Mouse (Mus musculus): Measurements from ENCODE around the gene Hoxc8.

The Hoxc8 gene
- long read RNA-seq, experiment 1, transcript Hoxc8-201 (2 exons, 1,868 nt), result major isoform, 12 of 13 reads
- long read RNA-seq, experiment 1, partial matches to known transcripts, result 0 of 13 reads
- long read RNA-seq, experiment 1, other reads (novel, unspliced or antisense), result 1 of 13 reads
- long read RNA-seq, experiment 2, transcript Hoxc8-201 (2 exons, 1,868 nt), result major isoform, 10 of 12 reads
- long read RNA-seq, experiment 2, partial matches to known transcripts, result 0 of 12 reads
- long read RNA-seq, experiment 2, other reads (novel, unspliced or antisense), result 0 of 12 reads

DNA sequence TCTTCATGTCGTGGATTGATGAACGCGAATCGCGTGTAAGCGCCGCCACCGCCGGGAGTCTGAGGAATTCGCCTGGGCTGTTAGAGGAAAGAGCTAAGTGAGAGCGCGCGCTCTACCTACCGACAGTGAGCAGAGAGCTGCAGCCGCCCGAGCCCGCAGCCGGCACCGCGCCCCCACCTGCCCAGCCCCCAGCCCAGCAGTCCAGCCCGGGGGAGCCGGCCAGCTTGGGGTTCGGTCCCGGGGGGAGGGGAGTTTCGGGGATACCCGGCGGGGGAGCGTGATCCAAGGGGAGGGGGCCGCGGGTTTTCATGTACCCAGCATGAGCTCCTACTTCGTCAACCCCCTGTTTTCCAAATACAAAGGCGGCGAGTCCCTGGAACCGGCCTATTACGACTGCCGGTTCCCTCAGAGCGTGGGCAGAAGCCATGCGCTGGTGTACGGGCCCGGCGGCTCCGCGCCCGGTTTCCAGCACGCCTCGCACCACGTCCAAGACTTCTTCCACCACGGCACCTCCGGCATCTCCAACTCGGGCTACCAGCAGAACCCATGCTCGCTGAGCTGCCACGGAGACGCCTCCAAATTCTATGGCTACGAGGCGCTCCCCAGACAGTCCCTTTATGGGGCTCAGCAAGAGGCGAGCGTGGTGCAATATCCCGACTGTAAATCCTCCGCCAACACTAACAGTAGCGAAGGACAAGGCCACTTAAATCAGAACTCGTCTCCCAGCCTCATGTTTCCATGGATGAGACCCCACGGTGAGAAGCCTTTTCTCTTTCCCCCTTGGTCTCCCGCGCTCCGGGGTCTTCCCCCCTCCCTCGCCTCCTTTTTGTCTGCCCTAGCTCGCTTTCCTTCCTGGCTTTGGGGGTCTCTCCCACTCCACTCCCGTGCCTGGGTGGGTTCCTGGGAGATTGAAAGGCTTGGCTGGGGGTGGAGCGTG lies at the start of gene Hoxc8:
TSS of gene Hoxc8 (plus strand) at position 147 of the 937 bp plus-strand sequence.
- intact Hi-C loops (cut with DNase I), result no loop called here

DNA sequence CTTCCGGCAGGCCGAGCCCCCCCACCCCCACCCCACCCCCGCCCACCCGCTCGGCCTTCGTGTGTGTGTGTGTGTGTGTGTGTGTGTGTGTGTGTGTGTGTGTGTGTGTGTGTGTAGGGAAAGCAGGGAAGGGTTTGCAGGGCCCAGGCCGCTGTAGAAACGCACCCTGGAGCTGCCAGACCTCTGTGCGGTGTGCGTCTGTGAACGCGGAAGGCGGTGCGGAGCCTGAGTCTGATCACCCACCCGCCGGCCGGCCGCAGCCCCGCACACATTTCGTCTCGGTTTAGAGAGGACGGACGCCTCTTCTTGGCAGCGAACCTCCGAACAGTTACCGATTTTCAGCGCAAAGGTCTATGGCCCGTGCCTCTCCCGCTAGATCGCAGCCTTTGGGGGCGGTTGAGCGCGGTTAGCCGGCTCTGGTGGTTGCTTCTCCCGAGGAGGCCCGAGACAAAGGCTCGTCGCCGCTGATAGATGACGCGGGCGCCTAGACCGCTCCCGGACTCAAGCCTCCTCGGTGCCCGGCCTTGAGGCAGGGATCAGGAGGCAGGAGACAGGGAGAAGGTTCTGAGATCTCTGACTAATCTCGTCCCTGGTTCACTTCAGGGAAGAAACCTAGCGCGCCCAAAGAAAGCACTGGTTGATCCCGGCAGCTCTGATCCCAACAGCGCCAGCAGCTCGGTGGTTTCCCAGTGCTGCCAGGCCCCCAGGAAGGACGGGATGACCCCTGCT lies 47.5 kb upstream of the Hoxc8 start:
- intact Hi-C loops (cut with DNase I), result loop anchor here (10.0 kb wide), 1 partner anchor 158 kb away; no protein-coding TSS in a partner anchor

DNA sequence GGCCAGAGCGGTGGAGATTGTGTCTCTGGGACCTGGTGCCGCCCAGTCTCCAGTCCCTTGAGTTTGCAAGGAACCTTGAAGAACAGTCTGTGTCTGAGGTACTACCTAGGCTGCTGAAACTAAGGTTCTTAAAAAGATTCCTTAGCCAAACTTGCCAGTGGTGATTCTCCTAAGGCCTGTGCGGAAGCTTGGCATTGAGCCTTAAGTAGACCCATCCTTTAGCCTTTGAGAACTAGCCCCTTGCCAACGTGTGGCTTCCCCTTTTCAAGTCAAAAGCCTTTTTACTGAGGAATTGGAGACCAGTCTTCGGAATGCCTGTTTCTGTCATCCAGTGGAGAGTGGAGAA lies 47.0 kb upstream of the Hoxc8 start:
- intact Hi-C loops (cut with DNase I), result loop anchor here (10.0 kb wide), 1 partner anchor 159 kb away; no protein-coding TSS in a partner anchor

DNA sequence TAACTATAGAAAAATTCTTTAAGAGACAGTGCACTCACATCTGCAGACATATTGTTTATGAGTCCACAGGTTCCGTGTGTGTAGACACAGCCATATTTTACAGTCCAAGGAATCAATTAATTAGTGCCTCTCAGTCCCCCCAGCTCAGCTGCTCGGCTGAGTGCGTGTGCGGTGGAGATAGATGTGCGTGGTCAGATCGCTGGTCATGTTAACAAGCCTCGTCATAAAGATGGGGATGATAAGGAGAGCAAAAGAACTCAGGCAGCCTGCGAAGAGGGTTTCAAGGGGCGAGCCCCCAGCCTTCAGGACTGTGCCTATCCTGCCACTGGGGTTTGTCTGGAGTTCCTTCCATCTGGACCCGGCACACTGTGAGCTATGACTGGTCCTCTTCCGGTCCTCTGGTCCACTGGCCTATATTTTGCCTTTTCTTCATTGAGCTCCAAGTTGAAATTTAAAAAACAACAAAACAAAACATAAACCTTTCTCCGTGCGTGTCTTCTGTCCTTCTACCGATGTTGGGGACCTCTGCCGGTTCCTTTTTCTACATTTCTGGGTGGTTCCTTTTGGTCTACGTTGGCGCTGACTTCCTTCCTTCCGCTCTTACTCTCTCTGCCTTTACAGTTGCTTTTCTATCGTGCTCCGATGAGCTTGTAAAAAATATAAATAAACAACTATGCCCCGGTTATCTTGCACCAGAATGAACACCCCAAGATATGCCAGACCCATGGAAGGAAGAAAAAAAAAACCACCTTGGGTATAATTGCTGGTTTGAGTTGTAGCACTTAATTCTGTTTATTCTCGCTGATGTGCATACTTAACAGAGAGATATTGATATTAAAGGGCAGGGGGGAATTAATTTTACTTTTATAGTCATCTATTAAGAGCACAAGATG lies 45.0 kb upstream of the Hoxc8 start:
- intact Hi-C loops (cut with DNase I), result loop anchor here (10.0 kb wide), 1 partner anchor 161 kb away; no protein-coding TSS in a partner anchor

DNA sequence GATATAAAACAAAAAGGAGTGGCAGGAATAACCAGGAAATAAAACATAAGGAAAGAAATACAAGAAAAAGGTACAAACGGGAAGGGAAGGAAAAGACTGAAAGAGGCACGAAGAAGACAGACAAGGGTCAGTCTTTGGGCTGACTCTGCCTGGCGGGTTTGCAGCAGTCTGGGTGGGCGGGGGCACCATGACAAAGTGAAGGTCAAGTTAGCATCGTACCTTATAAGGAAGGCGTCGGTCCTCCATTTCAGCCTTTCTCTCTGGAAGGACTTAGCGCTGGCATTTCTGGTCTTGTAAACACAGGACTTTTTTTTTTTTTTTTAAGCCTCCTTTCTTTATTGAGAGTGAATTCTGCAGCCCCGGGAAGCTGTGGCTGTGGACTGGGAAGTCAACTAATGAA lies 43.1 kb upstream of the Hoxc8 start:
- intact Hi-C loops (cut with DNase I), result loop anchor here (10.0 kb wide), 1 partner anchor 162 kb away; no protein-coding TSS in a partner anchor

DNA sequence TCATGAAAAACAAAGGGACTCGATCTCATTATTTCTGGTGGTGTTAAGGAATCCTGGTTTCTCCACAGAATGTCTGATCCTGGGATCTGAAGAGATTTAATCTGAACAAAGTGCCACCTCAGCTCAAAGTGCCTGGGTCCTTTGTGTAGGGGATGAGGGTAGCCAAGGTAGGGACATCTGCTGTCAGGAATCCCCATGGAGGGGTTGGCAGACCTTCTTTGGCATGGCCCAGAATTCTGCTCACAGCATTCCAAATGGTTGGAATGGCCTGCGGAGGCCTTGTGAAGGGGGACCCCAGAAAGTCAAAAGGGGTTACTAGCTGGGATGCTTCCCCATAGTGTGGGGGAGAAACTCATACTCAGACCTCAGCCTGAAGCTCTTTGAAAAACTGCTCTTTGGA lies 41.6 kb upstream of the Hoxc8 start:
- intact Hi-C loops (cut with DNase I), result loop anchor here (10.0 kb wide), 1 partner anchor 164 kb away; no protein-coding TSS in a partner anchor

DNA sequence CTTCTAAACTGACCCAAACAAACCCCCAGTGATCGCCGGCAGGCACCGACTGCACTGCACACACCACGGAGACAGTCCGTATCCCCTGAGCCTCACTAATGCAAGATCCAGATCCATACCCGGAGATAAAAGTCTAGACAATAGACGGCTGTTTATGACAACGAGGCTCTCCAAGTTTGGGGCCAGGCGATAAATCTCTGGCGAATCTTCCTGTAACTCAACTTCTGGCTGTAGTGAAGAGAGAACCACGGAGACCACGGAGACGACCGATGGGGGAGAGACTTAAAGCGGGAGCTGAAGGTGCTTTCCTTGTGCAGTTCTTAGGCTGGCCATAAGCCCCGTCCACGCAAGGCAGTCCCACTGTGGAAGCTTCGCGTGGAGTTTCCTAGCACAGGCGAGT lies 40.7 kb upstream of the Hoxc8 start:
- intact Hi-C loops (cut with DNase I), result loop anchor here (10.0 kb wide), 1 partner anchor 165 kb away; no protein-coding TSS in a partner anchor

DNA sequence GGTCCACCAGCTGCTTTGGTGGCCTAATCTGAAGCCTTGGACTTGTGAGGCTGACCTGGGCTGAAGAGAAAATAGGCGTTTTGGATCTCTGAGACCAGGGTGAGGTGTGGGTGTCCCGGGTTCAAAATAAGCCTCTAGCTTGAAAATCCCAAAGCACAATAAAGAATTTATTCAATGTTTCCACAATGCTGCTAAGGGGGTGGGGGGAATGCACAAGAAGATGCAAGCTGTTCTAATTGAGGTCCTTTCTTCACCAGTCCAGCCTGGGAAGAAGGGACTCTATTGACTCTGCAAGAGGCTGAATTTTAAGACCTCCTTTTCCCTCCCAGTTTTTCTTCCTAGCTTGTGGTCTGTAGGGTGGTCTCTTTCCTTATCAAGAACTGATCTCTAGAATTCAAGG lies 39.5 kb upstream of the Hoxc8 start:
- intact Hi-C loops (cut with DNase I), result no loop called here

DNA sequence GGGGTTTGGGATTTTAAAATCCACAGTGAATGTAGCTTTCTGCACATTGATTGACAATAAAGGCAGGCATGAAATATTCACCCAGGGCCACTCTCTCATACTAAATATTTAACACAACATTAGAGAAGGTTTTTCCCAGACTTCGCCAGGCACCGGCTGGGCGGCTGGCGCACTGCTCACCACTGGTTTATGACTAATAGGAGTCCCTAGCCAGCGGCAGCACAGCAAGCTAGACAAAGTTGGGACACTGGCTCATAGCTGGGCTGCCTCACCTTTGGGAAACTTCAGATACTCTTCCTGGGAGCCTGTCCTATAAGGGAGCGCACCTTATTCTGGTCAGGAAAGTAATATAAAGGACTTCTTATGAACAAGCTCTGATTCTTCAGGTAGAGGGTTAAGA lies 36.8 kb upstream of the Hoxc8 start:
- intact Hi-C loops (cut with DNase I), result no loop called here

DNA sequence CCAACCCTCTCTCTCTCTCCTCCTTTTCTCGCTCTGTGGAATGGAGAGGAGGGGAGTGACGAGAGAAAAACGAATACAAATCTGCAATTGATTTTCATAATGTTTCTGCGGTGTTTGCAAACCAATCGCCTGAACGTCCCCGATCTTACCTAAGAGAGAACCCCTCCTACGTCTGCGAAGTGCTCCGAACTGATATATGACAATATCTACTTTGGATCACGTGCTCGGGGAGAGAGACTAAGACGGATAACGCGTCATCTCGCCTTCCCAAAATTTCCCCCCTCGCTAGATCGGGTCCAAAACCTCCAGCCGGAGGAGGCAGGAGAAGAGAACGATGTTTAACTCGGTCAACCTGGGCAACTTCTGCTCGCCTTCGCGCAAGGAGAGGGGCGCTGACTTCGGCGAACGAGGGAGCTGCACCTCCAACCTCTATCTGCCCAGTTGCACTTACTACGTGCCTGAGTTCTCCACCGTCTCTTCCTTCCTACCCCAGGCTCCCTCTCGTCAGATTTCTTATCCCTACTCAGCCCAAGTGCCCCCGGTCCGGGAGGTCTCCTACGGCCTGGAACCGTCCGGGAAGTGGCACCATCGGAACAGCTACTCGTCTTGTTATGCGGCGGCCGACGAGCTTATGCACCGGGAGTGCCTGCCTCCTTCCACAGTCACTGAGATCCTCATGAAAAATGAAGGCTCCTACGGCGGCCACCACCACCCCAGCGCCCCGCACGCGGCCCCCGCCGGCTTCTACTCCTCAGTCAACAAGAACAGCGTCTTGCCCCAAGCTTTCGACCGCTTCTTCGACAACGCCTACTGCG lies 36.0 kb upstream of the Hoxc8 start, which contains the start of gene Hoxc11:
TSS of gene Hoxc11 (plus strand) at position 236 of the 815 bp plus-strand sequence.
- intact Hi-C loops (cut with DNase I), result no loop called here

DNA sequence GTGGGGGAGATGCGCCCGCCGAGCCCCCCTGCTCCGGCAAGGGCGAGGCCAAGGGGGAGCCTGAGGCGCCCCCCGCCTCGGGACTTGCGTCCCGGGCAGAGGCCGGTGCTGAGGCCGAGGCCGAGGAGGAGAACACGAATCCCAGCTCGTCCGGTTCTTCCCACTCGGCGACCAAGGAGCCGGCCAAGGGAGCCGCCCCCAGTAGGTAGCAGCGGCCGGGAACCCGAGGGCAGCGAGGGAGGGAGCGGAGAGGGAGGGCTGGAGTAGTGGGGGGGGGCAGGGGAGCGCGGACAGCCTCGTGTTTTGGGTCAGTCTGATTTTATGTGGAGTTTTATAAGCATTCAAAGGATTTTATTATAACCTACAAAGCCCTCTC lies 35.4 kb upstream of the Hoxc8 start:
- intact Hi-C loops (cut with DNase I), result no loop called here

DNA sequence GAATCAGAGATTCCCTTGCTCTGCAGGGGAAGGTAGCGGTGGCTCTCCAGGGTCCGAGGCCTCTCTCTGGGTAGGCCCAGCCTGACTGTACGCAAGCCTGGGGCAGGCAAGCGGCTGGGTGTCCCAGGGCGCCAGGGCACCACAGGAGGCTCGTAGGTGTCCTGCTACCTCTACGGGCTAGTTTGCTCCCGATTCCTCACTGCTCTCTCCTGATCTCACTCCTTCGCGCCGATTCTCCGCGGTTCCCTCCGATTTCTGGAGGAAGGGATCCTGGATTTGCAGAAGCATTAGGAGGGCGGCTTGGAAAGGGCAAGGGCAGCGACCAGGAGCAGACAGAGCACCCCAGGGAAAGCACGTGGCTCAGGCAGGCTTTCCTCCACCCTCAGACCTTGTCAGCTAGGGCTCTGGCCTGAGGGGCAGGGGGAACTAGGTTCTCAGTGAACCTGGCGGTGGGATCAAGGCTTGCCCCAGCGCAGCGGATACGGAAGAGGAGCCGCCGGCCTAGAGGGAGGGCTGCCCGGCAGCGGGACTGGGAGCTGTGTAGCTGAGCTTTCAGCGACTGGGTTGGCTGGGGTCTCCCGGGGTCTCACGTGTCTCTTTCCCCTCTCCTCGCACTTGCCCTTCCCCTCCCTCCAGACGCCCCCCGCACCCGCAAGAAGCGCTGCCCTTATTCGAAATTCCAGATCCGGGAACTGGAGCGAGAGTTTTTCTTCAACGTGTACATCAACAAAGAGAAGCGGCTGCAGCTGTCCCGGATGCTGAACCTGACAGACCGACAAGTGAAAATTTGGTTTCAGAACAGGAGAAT lies 34.4 kb upstream of the Hoxc8 start:
- intact Hi-C loops (cut with DNase I), result no loop called here

DNA sequence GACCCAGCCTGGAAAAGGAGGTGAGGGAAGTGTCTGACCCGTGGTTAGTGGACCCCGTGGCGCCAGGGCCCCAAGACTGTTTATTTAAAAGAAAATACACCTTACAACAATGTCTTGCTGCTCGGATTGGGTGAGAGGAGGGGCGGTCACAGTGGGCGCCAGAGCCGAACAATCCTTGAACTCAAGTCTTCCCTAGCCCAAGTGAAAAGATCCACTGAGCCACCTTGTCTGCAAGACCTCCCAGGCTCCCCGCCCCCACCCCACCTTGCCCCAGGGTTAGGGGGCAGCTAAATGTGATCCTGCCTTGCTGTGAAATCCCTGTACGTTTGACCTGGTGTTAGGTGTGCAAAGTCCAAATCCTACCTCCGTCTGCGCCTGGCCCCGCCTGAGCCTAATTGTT lies 33.5 kb upstream of the Hoxc8 start:
- intact Hi-C loops (cut with DNase I), result no loop called here

DNA sequence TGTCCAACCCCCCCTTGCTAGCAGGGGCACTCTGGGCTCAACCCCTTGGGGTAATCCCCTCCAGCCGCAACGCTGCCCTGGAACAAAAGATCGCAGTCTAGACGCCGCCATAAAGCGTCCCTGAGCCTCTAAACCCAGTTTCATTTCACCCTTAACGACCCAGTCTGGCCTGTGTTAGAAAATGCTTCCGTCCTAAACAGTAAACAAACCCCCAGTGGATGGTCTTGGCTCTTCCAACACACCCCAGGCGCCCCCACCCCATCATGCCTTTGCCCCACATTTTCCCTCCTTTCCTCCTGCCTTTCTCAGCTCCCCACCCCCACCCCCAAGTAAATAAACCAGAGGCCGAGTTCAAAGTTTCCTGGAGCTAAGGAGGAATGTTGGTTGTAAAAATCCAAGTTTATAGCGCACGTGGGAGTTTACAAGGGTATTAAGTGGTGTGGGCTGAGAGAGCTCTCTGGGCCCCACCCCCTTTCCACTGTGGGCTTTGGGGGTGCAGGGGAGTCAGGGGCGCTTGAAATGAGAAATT lies 30.7 kb upstream of the Hoxc8 start:
- intact Hi-C loops (cut with DNase I), result no loop called here

DNA sequence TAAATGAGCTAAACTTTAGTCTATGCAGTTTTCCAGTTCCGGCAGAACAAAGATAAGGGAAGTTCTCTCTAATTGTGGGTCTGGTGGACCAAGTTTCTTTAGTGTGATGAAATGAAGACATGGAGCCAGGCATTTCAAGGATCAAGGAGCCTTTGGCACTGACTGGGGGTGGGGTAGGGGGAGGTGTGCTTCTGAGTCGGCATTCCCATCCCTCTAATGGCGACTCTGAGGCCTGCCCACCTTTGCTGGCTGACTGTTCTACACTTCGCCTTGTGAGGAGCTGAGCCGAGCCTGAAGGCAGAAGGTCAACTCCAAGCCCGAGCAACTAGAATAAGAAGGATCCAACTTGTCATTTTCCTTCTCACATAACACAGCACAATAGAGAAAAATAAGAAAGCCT lies 28.7 kb upstream of the Hoxc8 start:
- intact Hi-C loops (cut with DNase I), result no loop called here

DNA sequence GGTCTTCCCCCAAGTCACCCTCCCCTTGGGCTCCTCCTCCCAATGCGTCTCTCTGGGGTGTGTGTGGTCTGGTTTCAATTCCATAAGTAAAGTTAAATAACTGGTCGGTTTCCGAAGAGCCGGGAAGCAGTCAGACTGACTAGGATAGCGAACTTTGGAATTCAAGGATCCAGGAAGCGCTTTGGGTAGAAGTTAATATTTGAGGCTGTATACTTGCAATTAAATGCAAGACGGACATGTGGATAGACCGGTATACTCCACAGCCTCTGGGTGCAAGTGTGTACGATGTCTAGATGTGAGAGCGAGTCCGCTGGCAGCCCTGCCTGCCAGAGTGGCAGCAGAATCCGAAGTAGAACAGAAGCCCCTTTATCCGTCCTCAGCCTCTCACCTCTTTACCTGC lies 27.9 kb upstream of the Hoxc8 start:
- intact Hi-C loops (cut with DNase I), result no loop called here

DNA sequence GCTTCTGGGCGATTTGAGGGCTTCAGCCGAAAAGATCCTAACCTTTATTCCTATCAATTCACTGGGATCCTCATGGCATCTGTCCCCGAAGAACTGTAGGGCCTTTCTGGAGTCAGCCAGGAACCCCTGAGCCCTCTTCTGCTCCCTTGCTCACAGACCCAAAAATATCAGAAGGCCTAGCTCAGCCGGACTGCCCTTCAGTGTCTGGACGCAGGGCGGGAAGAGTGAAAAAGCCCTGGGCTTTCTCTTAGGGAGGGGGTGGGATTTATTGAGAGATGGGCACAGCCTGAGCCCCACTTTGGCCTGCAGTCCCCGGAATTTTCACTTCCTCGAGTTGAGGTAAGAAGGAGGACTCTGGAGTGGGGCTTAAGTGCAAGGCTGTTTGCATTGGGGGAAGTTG lies 27.1 kb upstream of the Hoxc8 start:
- intact Hi-C loops (cut with DNase I), result no loop called here
